Mouse (Mus musculus) heart, embryonic 13.5 days (tissue): Measurements from ENCODE around the gene Phip. TPM values are rescaled to one million over a fixed set of nuclear protein-coding genes. Genes with fewer than 3 reads are reported as not detected.

Experiments
- ATAC-seq: fragments of 200-750 bp; cut with Nextera tagmentation; 2 replicates; pipeline ENCODE4 v1.8.0; 2017; ENCODE audit warnings: moderate TSS enrichment; ENCODE audit not compliant: insufficient number of reproducible peaks, low FRiP score, low TSS enrichment; ENCODE audit errors: extremely low read depth
- H3K27ac ChIP-seq: fragments of 300-500 bp; sonication (generic); replicated peaks from 2 replicates; pipeline ENCODE4 v1.5.1; 2015; ENCODE audit warnings: moderate library complexity, mild to moderate bottlenecking, inconsistent platforms
- H3K27me3 ChIP-seq: fragments of 300-500 bp; sonication (generic); replicated peaks from 2 replicates; pipeline ENCODE4 v1.6.1; 2015; ENCODE audit warnings: mild to moderate bottlenecking, inconsistent platforms
- H3K36me3 ChIP-seq: fragments of 300-500 bp; sonication (generic); 2 replicates; pipeline ENCODE4 v1.6.1; 2015; ENCODE audit warnings: mild to moderate bottlenecking, inconsistent platforms
- H3K4me1 ChIP-seq: fragments of 300-500 bp; sonication (generic); 2 replicates; pipeline ENCODE4 v1.6.1; 2015; ENCODE audit warnings: inconsistent platforms
- H3K4me2 ChIP-seq: fragments of 300-500 bp; sonication (generic); 2 replicates; pipeline ENCODE4 v1.6.1; 2015; ENCODE audit warnings: inconsistent platforms, mild to moderate bottlenecking, moderate library complexity
- H3K4me3 ChIP-seq: fragments of 300-500 bp; sonication (generic); 2 replicates; pipeline ENCODE4 v1.5.1; 2015; ENCODE audit warnings: moderate library complexity, mild to moderate bottlenecking, inconsistent platforms
- H3K9ac ChIP-seq: fragments of 300-500 bp; sonication (generic); 2 replicates; pipeline ENCODE4 v1.6.1; 2015; ENCODE audit warnings: inconsistent platforms, mild to moderate bottlenecking, moderate library complexity
- H3K9me3 ChIP-seq: fragments of 300-500 bp; sonication (generic); 2 replicates; pipeline ENCODE4 v1.6.1; 2016; ENCODE audit warnings: inconsistent platforms
- WGBS: fragments of 180-500 bp; shearing (Covaris S2); methylation state at CpG from one replicate; pipeline ENCODE4 v1.1.7; 2015; ENCODE audit warnings: mixed read lengths; 5-methylcytosine and 5-hydroxymethylcytosine counted together
- polyA plus RNA-seq: library from polyadenylated mRNA; unstranded; fragments of >200 nt; fragmentation: Nextera tagmentation; extraction: Ambion mirVana; gene quantifications from 2 replicates; pipeline ENCODE4 v1.2.1, GENCODE M21; 2015

The Phip gene
- polyA plus RNA-seq: 43.3 and 46.4 TPM in 2 replicates

DNA sequence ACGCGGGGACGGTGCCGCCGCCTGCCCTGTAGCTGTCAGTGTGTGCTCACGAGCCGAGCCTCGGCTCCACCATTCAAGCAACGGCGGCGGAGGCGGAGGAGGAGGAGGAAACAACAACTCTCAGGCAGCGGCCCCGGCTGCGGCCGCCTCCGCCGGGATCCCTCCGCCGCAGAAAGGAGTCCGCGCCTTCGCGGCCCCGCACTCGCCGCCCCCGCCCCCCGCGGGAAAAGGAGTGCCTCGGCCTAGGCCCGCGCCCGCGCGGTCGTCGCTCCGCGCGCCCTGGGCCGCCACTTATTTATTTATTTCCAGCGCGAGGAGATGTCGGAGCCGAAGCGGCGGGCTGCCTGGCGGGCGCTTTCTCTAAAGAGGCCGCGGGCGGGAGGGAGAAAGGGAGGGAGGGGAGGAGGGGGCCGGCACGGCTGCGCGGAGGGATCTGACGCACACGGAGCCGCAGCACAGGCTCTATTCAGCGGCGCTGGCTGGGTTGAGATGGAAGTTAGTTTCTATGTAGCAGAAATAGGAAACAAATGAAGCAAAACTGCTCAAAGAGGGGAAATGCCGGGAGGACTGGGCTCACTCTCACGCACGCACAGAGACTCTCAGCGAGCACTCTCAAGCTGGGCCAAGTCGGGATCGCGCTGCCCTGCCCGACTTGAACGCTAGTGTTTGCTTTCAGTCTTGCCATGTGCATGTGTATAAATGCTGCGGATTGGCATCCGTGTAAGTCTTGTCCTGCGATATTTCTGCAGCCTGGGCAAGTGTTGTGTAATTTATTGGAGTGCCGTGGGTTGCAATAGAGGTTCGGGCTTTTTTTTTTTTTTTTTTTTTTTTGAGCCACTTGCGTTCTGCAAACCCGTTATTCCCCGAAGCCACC is at the start of gene Phip:
Gene Phip (minus strand): TSS at position 175 of the 874 bp plus-strand sequence.
- Histone ChIP-seq H3K27ac (peak within 1 kb of the TSS; percentile 100), H3K4me3 (peak within 1 kb of the TSS; percentile 95), H3K4me1 (peaks cover 18% of the 10 kb centered on the region), H3K36me3 (0 out of 2 replicates have a peak, but pooled peaks cover under 1% of the 10 kb centered on the region), H3K9me3 (no peaks in the 10 kb centered on the region), H3K27me3 (no peaks in the 10 kb centered on the region), H3K4me2 (peak within 1 kb of the TSS; percentile 84), H3K9ac (peak within 1 kb of the TSS; percentile 98)
- WGBS: under 1% methylated on average over 74 of the region's 79 CpGs
- peak; percentile 73 for ATAC-seq

DNA sequence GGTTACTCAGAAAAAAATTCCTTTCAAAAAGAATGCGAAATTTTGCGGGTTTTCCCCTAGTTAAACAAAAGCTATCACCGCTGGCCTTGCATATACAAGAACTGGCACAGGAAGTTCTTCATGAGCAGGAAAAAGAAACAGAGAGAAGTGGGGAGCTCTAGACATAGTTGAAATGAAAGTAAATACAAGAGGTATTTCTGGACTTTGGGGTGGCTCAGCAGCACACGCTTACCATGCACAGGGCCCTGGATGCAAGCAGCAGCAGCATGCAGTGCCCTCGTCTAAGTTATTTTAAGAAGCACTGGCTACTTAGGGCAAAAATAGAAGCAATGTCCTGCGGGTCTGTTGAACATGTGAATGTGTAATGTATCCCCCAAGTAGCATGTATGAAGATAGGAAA is 48.4 kb upstream of the Phip start:
- Histone ChIP-seq H3K9ac (peak overlapping the region; percentile 37; the same call in 1 of the 2 replicates), H3K27me3 (no peaks in the 10 kb centered on the region), H3K27ac (peak overlapping the region; percentile 83), H3K4me1 (peaks cover 4% of the 10 kb centered on the region; the same call in 1 of the 2 replicates), H3K36me3 (no peaks in the 10 kb centered on the region), H3K9me3 (no peaks in the 10 kb centered on the region), H3K4me3 (no peak overlapping the region), H3K4me2 (peak overlapping the region; percentile 54)
- 36% methylated on average over 6 of the region's 6 CpGs for WGBS
- no peak; the same call in 1 of the 2 replicates for ATAC-seq

DNA sequence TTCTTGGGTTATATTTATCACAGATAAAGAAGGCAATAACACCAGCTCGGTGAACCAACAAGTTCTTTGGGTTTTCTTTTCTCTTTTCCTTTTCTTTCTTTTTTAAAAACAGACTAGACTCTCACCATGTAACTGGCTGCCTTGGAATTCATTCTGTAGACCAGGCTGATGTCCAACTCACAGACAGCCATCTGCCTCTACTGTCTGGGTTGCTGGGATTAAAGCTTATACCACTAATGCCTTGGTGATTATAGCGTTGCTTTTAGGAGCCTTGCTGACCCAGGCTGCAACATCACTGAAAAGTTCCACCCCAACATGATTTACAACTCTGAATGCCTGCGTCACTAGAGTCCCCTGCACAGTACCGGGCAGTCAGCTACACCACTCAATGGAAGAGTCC is 39.2 kb upstream of the Phip start:
- ATAC-seq: no peak
- Histone ChIP-seq H3K4me1 (no peaks in the 10 kb centered on the region), H3K27ac (no peak overlapping the region), H3K9ac (no peak overlapping the region), H3K27me3 (no peaks in the 10 kb centered on the region), H3K36me3 (no peaks in the 10 kb centered on the region), H3K9me3 (no peaks in the 10 kb centered on the region), H3K4me3 (no peak overlapping the region), H3K4me2 (no peak overlapping the region)
- WGBS: 81% methylated on average over 4 of the region's 4 CpGs

DNA sequence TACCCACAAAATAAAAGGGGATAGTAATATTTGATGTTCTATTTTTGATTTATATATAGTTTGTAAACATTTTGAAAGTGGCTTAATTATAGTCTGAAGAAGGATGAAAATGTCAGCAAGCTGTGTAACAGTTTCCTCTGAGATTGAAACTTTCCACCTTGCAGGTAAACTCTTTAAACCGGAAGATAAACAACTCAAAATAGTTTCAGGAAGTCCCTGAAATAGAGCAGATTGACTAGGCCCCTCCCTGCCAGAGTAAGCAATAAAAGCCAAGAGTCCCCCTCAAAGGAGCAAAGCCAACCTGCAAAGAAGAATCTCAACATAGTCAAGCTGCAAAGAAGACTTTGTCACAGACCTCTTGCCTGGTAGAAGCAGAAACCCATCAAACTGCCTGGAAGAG is 33.0 kb upstream of the Phip start:
- ATAC-seq: no peak
- H3K36me3 ChIP-seq: no peaks in the 10 kb centered on the region
- no peaks in the 10 kb centered on the region for H3K4me1 ChIP-seq
- no peaks in the 10 kb centered on the region for H3K27me3 ChIP-seq
- no peak overlapping the region for H3K27ac ChIP-seq
- H3K9ac ChIP-seq: no peak overlapping the region
- no peak overlapping the region for H3K4me3 ChIP-seq
- WGBS: 77% methylated on average over 1 of the region's 1 CpGs
- no peaks in the 10 kb centered on the region for H3K9me3 ChIP-seq
- no peak overlapping the region for H3K4me2 ChIP-seq

DNA sequence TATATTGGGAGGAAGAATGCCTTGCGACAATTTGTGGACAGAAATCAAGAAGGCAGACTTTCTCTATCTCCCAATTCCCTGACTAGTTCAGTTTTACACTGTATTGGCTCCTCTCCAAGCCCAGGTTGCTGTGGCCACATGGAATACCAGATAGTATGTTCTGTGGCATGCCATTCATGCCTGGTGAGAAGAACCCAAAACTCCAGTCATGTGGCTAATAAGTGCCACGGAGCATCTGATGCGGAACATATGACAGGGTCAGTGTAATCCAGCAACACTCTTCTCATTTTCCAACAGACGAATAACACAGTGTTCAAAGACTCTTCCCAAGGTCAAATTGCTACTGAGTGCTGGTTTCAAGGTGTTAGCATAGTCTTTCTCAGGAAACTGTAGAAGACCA is 26.0 kb upstream of the Phip start:
- WGBS: 70% methylated on average over 4 of the region's 4 CpGs
- ATAC-seq: no peak

DNA sequence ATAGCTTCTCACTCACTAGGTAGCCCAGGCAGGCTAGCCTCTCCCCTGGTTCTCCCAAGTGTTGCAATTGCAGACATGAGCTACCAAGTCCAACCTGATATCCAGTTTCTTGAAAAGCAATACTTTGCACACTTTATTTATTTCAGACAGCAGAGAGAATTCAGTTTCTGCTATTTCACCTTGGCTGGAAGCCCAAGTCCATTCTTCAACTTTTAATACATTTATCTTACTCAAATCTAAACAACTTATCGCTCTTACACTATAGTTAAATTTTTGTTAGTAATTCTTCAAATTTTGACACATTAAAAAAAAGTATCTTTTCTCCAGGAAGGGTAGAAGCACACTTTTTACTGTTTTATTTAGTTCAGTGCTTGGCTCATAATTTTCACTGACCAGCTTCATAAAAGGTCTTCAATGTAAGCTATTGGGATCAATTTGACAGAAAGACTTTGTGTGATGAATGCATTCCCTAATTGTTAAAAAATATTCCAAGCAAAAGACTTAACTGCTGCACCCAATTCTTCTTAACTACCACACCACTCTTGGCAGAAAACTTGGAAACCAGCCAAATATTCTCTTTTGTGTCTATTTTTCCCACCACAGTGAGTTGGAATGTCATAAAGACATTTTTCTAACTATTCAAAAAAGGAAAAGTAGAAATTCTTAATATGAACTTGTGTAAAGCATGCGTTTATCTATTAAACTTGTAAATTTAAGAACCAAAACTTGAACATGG is 22.6 kb upstream of the Phip start:
- 73% methylated on average over 2 of the region's 2 CpGs for WGBS
- H3K9ac ChIP-seq: no peak overlapping the region
- no peak overlapping the region for H3K4me3 ChIP-seq
- H3K27me3 ChIP-seq: no peaks in the 10 kb centered on the region
- no peak overlapping the region for H3K27ac ChIP-seq
- no peak overlapping the region for H3K4me2 ChIP-seq
- no peaks in the 10 kb centered on the region for H3K9me3 ChIP-seq
- H3K4me1 ChIP-seq: peaks cover 27% of the 10 kb centered on the region
- ATAC-seq: no peak
- no peaks in the 10 kb centered on the region for H3K36me3 ChIP-seq

More for the DNA sequence above, 26.0 kb upstream of the Phip start:
- no peak overlapping the region for H3K4me2 ChIP-seq
- H3K27ac ChIP-seq: 0 out of 2 replicates have a peak overlapping the region, but pooled peaks have one; percentile 24
- no peaks in the 10 kb centered on the region for H3K36me3 ChIP-seq
- H3K27me3 ChIP-seq: no peaks in the 10 kb centered on the region
- H3K9me3 ChIP-seq: no peaks in the 10 kb centered on the region
- H3K9ac ChIP-seq: no peak overlapping the region
- H3K4me1 ChIP-seq: peaks cover 27% of the 10 kb centered on the region
- H3K4me3 ChIP-seq: no peak overlapping the region

DNA sequence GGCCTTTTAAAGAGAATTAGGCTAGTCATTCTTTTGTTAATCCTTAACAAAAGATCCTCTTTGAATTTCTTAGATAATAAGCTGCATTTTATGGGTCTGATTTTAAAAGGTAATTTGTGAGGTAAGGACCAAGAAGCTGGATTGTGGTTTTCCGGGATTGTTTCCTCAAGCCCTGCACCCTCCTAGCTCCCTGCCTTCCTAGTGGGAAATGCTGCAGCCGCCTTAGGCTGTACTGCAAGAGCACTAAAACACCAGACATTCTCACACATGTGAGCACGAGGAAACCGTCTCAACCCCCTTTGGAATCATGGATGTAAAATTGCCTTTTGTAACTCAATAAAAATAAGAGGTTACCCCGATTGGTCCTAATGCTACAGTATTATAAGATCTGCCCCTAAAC is 1.6 kb upstream of the Phip start:
- ATAC-seq: no peak
- H3K27ac ChIP-seq: no peak overlapping the region
- peak overlapping the region; percentile 84 for H3K4me2 ChIP-seq
- H3K9ac ChIP-seq: peak overlapping the region; percentile 71
- H3K4me1 ChIP-seq: peaks cover 13% of the 10 kb centered on the region
- no peaks in the 10 kb centered on the region for H3K36me3 ChIP-seq
- H3K4me3 ChIP-seq: peak overlapping the region; percentile 95
- no peaks in the 10 kb centered on the region for H3K27me3 ChIP-seq
- WGBS: 28% methylated on average over 5 of the region's 5 CpGs
- no peaks in the 10 kb centered on the region for H3K9me3 ChIP-seq

DNA sequence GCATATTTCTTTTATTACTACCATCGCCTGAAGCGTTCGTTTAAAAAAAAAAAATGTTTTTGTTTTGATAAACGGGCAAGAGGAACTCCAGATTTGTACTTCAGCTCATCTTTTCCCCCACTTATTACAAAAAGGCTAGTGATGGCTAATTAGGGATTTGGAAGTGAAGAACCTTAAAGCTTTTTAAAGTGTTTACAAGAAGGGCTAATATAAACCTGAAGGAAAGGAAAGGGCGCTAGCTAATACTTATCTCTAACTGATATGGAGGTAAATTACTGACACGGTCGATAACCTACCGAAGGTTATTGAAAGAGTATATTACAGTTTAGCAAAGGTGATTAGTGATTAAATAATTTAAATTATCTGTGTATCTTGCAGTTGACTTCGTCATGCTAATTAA is 903 bp upstream of the Phip start:
- peaks cover 16% of the 10 kb centered on the region for H3K4me1 ChIP-seq
- WGBS: under 1% methylated on average over 9 of the region's 9 CpGs
- peak overlapping the region; percentile 84 for H3K4me2 ChIP-seq
- H3K27ac ChIP-seq: peak overlapping the region; percentile 100
- no peaks in the 10 kb centered on the region for H3K9me3 ChIP-seq
- ATAC-seq: no peak
- no peaks in the 10 kb centered on the region for H3K27me3 ChIP-seq
- peak overlapping the region; percentile 95 for H3K4me3 ChIP-seq
- no peaks in the 10 kb centered on the region for H3K36me3 ChIP-seq
- H3K9ac ChIP-seq: peak overlapping the region; percentile 98

DNA sequence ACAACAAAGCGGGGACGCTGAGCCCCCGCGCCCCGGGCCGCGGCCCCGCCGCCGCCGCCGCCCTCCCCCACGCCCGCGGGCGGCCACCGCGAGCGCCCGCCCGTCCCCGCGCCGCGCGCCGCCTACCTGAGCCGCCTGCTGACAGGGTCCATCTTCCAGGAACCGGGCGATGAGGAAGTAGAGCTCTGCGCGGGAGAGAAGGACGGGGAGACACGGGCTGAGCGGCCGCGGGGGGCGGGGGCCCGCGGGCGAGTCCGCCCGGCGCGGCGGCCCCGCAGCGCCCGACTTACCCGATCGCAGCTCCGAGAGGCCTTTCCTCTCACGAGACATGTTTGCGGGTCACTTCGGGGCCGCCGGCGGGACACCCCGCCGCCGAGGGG is 364 bp downstream of the Phip start:
- Histone ChIP-seq H3K4me3 (peak overlapping the region; percentile 95), H3K27ac (peak overlapping the region; percentile 100), H3K9me3 (no peaks in the 10 kb centered on the region), H3K36me3 (0 out of 2 replicates have a peak, but pooled peaks cover 4% of the 10 kb centered on the region), H3K27me3 (no peaks in the 10 kb centered on the region), H3K4me1 (peaks cover 22% of the 10 kb centered on the region), H3K9ac (peak overlapping the region; percentile 98), H3K4me2 (peak overlapping the region; percentile 84)
- WGBS: under 1% methylated on average over 60 of the region's 61 CpGs
- ATAC-seq: peak; percentile 60

DNA sequence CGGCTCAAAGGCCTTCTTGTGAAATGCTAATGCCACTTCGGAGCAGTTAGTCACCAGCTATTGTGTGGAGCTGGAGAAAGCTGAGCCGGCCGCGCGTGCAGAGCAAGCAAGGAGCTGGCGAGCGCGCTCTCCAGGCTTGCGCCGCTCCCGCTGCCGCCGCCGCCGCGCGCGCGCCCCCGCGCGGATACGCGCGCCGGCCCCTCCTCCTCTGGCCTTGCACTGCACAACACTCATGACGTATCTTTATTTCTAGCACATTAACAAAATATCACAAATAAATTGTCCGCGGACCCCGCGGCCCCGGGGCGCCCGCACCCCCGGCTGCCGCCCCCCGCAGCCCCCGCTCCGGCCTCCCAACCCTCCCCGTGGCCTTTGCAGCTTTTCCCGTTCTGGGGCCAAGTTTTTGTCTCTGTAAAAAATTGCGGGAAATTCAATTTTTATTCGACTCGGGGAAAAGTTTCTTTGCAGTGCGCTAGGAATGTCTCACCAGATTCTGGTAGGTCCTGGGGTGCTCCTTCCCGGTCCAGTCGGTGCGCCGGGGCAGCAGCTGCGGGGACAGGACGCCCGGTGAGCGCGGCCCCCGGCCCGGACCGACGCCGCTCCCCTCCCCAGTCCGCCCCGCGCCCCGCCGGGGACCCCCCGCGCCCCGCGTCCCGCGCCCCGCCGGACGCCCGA is 992 bp downstream of the Phip start:
- Histone ChIP-seq H3K27ac (peak overlapping the region; percentile 100), H3K4me2 (peak overlapping the region; percentile 84), H3K9ac (peak overlapping the region; percentile 98), H3K36me3 (0 out of 2 replicates have a peak, but pooled peaks cover 4% of the 10 kb centered on the region), H3K9me3 (no peaks in the 10 kb centered on the region), H3K4me1 (peaks cover 22% of the 10 kb centered on the region), H3K27me3 (no peaks in the 10 kb centered on the region), H3K4me3 (peak overlapping the region; percentile 95)
- ATAC-seq: peak; percentile 68
- under 1% methylated on average over 68 of the region's 75 CpGs for WGBS
